Mouse (Mus musculus): ENCODE data around the gene Lrrc51. TPM values are rescaled to one million over a fixed set of nuclear protein-coding genes. Genes with fewer than 3 reads are reported as not detected.

The Lrrc51 gene
- total RNA-seq, 1 experiment from 2014 or later: 2.4 TPM

DNA sequence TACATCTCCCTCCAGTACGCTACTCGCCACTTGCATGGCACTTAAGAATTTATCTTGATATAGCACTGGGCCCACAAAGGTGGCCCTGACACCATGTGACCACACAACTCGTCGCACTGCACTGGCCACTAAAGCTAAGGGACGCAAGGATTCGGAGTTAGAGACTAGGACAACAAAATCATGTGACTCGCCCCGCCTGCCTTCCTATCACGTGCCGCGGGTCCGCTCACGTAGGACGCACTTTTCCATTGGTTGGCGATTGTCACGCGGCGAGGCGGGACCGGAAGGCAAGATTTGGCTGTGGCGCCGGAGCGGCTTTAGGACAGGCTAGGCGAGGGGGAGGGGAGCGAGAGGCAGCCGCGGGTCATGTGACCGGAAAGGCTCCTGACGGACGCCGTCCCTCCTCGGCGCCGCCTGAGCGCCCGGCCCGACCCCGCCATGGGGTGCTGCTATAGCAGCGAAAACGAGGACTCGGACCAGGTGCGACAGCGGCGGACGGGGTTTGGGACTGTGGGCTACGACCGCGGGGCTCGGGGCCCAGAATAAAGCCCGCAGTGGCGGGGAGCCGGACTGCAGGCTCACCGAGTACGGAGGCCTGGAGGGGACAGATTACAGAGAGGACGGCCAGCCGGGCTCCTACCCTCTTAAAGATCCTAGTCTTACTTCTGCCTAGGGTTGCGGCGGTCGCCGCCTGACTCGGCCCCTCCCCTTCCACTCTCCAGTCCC, 28.0 kb downstream of the Lrrc51 start, which contains the start of gene Lamtor1:
TSS of gene Lamtor1 (plus strand) at position 344 of the 726 bp plus-strand sequence.
- peak; percentile 92 to 94 for ATAC-seq (replicated peaks in 1 of 2; ENCODE audit: insufficient read depth in 1 of 2, low FRiP score in 2 of 2, low TSS enrichment in 1 of 2, low read depth in 1 of 2, poor library complexity in 2 of 2, severe bottlenecking in 2 of 2)

DNA sequence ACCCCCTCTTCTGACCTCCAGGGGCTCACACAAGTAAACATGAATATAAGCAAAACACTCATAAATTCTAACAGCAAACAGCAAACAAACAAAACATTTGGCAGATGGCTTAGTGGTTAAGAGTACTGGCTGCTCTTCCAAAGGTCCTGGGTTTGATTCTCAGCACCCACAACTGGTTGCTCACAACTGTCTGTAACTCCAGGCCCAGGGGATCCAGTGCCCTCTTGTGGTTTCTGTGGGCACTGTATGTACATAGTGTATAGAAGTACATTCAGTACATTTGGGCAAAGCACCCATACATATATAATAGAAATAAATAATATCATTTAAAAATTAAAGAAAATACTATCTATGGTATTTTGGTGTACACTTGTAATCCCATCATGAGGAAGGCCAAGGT, 30.8 kb downstream of the Lrrc51 start:
- ATAC-seq (replicated peaks in 1 of 2; ENCODE audit: insufficient read depth in 1 of 2, low FRiP score in 2 of 2, low TSS enrichment in 1 of 2, low read depth in 1 of 2, poor library complexity in 2 of 2, severe bottlenecking in 2 of 2): no peak

DNA sequence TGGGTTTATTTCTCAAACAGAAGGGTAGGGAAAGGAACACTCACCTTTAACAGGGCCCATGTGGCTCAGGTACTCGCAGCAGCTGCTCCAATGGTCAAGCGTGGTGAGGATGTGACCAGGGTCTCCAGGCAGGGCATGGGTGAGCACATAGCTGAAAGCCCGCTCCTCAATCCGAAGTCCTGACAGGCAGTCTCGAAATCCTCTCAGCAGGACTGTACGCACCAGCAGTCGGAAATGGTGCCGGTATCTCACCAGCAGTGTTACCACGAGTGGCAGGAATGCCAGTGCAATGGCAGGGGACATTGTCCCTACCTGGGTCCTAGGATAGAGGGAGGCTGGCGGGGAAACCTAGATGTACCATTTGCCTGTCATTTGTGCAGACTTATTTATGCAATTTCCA, 31.7 kb downstream of the Lrrc51 start:
- no peak for ATAC-seq (replicated peaks in 1 of 2; ENCODE audit: insufficient read depth in 1 of 2, low FRiP score in 2 of 2, low TSS enrichment in 1 of 2, low read depth in 1 of 2, poor library complexity in 2 of 2, severe bottlenecking in 2 of 2)

DNA sequence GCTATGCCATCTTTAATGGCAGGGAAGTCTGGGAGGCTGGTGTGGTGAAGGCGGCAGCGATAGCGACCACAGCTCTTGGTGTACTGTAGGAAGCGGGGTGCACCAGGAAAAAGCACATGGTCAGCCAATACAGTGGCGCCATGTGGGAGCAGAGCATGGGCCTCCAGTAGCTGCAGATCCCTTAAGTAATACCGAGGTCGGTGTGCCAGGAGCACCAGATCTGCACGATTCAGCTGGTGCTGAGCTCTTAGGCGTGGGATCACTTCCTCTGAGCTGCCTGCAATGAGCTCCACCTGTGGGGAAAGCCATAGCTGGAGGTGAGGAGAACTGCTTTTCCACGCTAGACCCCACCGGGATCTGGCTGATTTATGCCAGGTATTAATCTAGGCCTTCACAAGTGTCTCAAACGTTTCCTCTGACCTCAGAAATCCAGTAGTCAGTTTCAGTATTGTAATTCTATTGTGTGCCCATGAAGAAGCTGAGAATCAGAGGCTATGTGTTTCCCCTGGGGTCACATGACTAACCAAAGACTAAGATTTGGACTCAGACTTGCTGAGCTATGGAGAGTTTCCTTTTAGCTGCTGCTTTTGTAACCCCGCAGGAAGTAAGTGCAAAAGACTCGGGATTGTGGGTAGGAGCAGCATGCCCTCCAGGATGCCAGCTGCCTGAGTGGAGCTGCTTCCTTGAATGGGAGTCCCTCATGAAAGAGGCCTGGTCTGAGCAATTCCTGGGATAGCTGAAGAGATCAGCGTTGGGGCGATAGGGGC, 33.2 kb downstream of the Lrrc51 start:
- no peak for ATAC-seq (replicated peaks in 1 of 2; ENCODE audit: insufficient read depth in 1 of 2, low FRiP score in 2 of 2, low TSS enrichment in 1 of 2, low read depth in 1 of 2, poor library complexity in 2 of 2, severe bottlenecking in 2 of 2)

DNA sequence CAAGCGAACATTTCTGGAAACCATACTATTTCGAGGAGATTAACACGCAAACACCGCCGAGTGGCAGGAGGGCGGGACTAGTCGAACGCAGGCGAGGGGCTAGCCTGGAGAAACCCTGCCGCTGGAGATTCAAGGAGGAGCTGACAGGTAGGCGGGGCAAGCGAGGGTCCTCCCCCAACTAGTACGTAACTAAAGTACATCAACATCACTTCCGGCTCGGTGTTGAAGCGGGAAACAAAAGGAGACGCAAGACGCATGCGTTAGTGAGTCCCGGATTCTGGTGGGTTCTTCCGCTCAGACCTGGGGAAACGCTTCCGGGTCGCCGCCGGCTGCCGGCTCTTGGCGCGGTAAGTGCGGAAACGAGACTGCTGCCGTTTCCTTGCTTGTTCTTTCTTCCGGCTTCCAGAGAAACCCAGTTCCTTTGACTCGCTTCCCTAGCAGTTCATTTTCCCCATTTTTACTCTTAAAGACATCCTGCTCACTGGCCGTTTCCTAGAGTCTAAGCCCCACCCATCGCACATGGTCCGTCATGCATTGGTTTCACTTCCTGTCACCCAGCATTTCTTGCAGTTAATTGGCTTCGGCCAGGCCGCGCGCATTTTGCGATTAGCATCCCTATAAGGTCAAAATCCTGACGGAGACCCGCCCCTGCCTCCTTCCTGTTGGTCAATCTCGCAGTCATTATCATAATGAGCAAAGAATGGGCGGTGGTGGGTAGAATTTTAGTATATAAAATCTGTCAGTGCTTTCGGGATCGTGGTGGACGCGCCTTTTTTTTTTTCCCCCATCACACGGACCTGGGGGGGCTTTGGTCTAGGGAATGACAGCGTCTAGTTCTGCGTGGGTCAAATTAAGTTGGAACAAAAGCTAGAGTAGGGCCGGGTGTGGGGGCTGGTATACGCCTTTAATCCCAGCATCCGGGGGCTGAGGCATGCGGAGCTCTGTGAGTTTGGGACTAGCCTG, 37.3 kb downstream of the Lrrc51 start:
- ATAC-seq (replicated peaks in 1 of 2; ENCODE audit: insufficient read depth in 1 of 2, low FRiP score in 2 of 2, low TSS enrichment in 1 of 2, low read depth in 1 of 2, poor library complexity in 2 of 2, severe bottlenecking in 2 of 2): peak; percentile 94

DNA sequence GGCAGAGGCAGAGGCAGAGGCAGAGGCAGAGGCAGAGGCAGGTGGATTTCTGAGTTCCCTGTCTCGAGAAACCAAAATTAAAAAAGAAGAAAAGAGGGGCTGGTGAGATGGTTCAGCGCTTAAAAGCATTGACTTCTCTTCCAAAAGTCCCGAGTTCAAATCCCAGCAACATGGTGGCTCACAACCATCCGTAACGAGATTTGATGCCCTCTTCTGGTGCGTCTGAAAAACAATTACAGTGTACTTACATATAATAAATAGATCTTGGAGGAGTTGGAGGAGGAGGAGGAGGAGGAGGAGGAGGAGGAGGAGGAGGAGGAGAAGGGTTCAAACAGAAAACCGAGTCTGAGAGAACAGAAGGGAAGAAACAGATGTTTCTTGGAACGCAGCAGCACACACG, 38.0 kb downstream of the Lrrc51 start:
- ATAC-seq (replicated peaks in 1 of 2; ENCODE audit: insufficient read depth in 1 of 2, low FRiP score in 2 of 2, low TSS enrichment in 1 of 2, low read depth in 1 of 2, poor library complexity in 2 of 2, severe bottlenecking in 2 of 2): no peak

DNA sequence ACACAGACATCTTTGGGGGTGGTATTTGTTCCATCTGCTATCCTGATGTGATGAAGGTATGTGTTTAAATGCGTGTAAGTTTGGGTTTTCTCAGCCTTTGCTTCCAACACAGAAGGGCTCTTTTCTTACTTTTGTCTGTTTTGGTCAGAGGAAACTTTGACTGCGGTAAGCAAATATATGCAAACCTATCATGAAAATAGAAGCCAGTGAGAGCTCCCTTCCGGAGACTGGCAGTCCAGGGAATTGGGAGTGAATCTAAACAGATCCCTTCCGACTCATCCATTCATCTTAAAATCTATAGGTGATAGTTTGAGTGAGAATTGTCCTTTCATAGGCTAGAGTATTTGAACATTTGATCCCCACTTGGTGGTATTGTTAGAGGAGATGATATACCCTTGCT, 45.2 kb downstream of the Lrrc51 start:
- no peak for ATAC-seq (replicated peaks in 1 of 2; ENCODE audit: insufficient read depth in 1 of 2, low FRiP score in 2 of 2, low TSS enrichment in 1 of 2, low read depth in 1 of 2, poor library complexity in 2 of 2, severe bottlenecking in 2 of 2)

DNA sequence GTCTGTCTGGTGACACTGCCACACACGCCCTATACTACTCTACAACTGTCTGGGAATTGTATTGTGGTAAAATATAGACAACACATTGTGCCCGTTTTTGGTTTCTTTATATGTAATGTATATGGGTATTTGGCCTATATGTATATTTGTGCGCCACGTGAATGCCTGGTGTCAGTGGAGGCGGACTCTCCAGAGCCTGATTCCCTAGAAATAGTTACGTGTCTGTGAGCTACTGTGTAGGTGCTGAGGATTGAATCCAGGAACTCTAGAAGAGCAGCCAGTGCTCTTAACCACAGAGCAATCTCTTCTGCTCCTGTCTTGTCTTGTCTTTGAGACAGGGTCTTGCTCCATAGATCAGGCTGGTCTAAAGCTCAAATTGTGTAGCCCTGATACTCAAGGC, 47.4 kb downstream of the Lrrc51 start:
- no peak for ATAC-seq (replicated peaks in 1 of 2; ENCODE audit: insufficient read depth in 1 of 2, low FRiP score in 2 of 2, low TSS enrichment in 1 of 2, low read depth in 1 of 2, poor library complexity in 2 of 2, severe bottlenecking in 2 of 2)

DNA sequence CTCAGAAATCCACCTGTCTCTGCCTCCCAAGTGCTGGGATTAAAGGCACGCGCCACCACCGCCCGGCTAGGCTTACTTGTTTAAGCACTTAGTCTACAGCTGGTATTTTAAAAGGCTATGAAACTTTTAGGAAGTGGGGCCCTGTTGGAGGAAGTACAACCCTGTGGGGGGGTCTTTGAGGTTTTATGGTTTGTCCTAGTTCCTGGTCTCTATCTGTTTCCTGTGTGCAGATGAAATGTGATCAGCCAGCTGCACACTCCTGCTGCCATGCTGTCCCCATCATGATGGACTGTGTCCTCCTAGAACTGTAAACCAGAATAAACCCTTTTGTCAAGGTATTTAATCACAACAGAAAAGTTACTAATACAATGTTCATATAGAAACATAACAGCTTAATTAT, 49.5 kb downstream of the Lrrc51 start:
- no peak for ATAC-seq (replicated peaks in 1 of 2; ENCODE audit: insufficient read depth in 1 of 2, low FRiP score in 2 of 2, low TSS enrichment in 1 of 2, low read depth in 1 of 2, poor library complexity in 2 of 2, severe bottlenecking in 2 of 2)

DNA sequence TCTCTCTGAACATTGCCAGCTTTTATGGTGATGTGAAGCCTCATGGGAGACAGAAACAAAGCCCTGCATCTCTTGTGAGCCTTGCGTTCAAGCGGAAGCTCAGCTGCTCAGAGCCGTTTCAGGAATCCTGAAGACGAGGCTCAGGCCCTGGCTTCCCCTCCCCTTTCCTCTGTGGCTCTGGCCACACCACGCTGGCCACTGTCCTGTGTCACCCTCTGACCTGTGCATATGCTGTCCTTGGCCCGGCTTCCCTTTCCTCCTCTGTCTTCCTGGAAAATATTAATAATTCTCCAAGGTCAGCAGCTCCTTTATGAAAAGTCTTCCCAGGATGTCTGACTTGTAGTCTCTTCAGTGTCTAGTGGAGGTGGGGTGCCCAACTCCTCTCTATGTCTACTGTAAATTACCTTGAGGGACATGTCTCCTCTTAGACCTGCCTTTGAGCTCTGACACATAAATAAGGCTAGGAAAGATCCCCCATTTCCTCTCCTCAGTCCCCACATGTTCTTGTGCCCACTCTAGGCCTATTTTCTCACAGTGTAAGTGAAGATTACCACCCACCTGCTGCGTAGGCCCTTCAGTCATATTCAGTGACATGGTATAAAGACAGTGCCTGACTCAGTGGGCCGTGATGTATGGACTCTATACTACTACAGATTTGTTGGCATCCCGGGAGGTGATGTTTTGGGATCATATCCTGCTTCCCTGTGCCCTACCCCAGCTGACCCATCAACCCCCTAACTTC, 51.1 kb downstream of the Lrrc51 start:
- no peak for ATAC-seq (replicated peaks in 1 of 2; ENCODE audit: insufficient read depth in 1 of 2, low FRiP score in 2 of 2, low TSS enrichment in 1 of 2, low read depth in 1 of 2, poor library complexity in 2 of 2, severe bottlenecking in 2 of 2)

DNA sequence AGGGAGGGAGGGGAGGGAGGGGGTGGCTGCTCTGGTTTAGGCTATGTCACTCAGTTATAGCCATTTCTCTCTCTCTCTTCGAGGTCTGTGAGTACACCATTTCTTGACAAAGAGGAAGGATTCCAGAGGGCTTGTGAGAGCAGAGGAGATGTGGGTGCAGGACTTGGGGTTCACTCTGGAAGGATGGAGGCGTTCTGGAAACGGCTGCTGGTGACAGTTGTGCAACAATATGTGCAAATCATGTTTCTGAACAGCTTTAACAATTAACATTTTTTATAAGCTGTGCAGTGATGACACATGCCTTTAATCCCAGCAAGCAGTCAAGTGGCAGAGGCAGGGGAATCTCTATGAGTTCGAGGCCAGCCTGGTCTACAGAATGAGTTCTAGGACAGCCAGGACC, 52.8 kb downstream of the Lrrc51 start:
- no peak for ATAC-seq (replicated peaks in 1 of 2; ENCODE audit: insufficient read depth in 1 of 2, low FRiP score in 2 of 2, low TSS enrichment in 1 of 2, low read depth in 1 of 2, poor library complexity in 2 of 2, severe bottlenecking in 2 of 2)

DNA sequence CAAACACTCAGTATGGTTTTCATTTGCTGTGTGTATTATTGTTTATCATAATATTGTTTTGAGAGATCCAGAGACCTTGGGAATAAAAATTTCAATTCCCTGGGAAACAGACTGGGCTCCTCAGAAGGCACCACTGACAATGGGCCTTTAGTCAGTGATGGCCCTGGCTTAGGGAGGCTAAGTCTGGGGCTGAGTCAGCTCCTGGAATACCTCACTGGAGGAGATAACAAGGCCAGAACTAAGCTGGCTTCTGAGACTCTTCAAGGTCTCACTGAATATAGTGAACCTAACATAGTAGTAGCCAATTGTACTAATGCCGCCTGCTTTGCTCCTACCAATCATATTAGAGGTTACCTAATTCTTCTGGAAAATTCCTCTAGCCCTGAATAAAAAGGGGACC, 57.7 kb downstream of the Lrrc51 start:
- ATAC-seq (replicated peaks in 1 of 2; ENCODE audit: insufficient read depth in 1 of 2, low FRiP score in 2 of 2, low TSS enrichment in 1 of 2, low read depth in 1 of 2, poor library complexity in 2 of 2, severe bottlenecking in 2 of 2): no peak

DNA sequence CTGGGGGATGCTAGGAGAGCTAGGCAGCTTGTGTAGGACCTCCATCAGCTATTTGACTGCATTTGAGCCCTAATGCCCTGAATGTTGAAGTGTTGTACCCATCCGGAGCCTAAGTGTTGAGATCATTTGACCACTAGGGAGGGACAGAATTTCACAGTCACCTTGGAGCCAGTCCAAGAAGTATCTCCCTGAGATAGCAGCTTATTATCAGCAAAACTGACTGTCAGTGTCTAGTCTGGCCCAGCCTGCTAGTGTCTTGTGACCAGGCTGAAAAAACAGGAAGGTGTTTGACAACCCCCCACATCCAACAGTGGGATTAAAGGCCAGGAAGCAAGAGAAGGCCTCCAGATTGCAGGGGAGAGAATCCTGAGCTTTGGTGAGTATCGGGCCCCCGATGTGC, 62.4 kb downstream of the Lrrc51 start:
- no peak for ATAC-seq (replicated peaks in 1 of 2; ENCODE audit: insufficient read depth in 1 of 2, low FRiP score in 2 of 2, low TSS enrichment in 1 of 2, low read depth in 1 of 2, poor library complexity in 2 of 2, severe bottlenecking in 2 of 2)

DNA sequence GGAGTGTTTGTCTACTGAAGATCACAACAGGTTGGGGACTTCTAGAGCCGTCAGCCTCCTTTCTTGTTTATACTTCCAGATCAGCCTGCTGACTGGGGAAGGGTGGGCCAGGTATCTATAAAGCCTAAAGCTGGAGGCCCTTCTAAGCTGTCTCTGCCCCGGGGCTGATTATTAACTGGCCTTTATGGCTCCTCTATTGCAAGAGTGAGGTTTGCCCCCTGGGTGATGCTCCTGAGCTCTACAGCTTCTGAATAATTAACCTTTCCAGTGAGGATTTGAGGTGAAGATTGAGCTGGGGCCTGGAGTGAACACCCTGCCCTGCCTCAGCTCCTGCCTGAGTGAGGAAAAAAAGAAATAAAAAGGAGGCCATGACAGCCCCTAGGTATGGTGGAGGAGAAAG, 63.1 kb downstream of the Lrrc51 start, which contains the start of gene Folr1:
TSS of gene Folr1 (minus strand) at position 160 of the 400 bp plus-strand sequence.
- no peak for ATAC-seq (replicated peaks in 1 of 2; ENCODE audit: insufficient read depth in 1 of 2, low FRiP score in 2 of 2, low TSS enrichment in 1 of 2, low read depth in 1 of 2, poor library complexity in 2 of 2, severe bottlenecking in 2 of 2)

DNA sequence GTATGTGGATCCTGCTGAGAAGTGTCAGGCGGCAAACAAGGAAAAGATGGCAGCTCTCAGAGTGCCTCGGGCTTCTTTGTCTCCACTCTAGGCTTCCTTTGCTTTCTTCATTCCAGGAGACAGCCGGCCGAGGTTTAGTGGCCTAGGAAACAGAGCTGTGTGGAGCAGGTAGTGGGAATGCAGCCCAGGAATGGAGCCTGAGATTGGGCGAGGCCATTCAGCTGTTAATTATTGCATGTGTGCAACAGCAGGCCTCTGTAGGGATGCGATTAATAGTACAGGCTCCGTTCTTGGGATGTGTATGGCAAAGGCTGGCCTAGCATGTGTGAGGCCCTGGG, 64.6 kb downstream of the Lrrc51 start:
- no peak for ATAC-seq (replicated peaks in 1 of 2; ENCODE audit: insufficient read depth in 1 of 2, low FRiP score in 2 of 2, low TSS enrichment in 1 of 2, low read depth in 1 of 2, poor library complexity in 2 of 2, severe bottlenecking in 2 of 2)

DNA sequence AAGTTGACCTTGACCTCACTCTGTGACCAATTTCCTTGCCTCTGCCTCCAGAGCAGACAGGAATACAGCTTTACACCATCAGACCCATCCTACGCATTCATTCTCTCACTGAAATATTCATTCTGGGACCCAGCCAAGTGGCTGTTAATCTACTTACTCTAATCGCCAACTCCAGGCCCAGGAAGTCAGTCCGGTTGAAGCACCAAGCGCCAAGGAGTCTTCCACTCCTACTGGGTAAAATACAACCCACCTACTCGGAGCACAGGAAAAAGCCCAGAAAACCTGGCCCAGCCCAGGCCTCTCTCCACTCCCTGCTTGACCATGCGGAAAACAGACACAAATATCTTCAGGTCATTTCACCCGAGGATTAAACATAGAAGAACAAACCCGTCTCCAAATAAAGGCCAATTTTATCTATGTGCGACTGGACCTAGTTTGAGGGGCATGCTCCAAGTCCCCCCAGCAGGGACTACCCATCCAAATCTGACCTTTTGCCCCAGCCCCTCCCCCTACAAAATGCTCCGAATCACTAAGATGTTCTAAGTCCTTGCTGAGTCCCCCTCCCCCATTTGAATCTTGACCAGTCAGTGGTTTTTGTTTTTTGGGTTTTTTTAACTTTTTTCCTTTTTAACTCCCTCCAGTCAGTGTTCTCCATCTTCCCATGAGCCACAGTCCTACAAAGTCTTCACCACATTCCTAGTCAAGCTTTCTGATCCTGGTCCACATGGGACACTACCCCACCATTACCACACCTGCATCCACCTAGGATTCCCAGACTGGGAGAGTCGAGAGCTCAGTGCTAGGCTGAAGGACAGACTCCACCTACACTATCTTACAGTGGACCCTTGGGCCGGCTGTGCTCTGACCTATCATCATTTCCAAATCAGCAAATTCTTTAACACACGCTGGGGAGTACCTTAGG, 65.2 kb downstream of the Lrrc51 start:
- no peak for ATAC-seq (replicated peaks in 1 of 2; ENCODE audit: insufficient read depth in 1 of 2, low FRiP score in 2 of 2, low TSS enrichment in 1 of 2, low read depth in 1 of 2, poor library complexity in 2 of 2, severe bottlenecking in 2 of 2)

All from hematopoietic stem cell, adult 5-6 weeks (primary cell).